Comparison of ENCODE assay signal across 11 mouse cellular contexts in the genomic region with DNA sequence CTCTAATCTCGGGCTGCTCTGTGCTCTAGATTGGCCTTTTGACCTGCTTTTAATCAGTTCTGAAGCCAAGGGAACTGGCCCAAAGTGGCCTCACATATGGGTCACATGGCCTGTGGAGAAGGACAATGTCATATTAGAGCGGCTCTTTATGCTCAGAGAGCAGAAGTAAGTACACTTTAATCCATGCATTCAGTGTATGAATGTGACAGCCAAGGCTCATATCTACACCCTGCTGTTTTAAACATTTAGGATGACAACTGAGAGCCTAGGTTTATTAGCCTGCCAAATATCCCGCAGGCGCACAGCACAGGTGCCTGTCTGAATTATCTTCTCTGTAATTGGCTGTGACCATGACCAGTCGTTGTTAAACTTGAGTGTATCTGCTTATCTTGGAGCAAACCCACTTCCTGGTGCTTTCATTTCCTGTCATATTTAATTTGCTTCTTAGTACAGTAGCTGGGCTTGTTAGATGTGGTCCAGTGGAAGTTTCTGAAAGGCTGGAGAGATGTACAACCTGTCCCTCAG. TPM values are rescaled to one million over a fixed set of nuclear protein-coding genes. Genes with fewer than 3 reads are reported as not detected.
DNase-seq lines count a peak whose midpoint lies in the region; ATAC-seq and TF ChIP-seq lines count a peak whose summit lies in the region.
"Had no signal": no experiment of that assay in that cellular context is flagged by ENCODE, and none has a peak within 500 bp of the region (broad histone marks: within the 10 kb centered on the region; RNA-seq: fewer than 3 reads in every experiment).

No protein-coding gene starts in this region.

- no peak for TF ChIP-seq EP300 in lung, postnatal 0 days (IDR thresholded peaks at IDR 0.05)

- H3K36me3 ChIP-seq in lung, postnatal 0 days (ENCODE audit: insufficient read depth, low read length) = no peaks in the 10 kb centered on the region
- H3K36me3 ChIP-seq in midbrain, embryonic 15.5 days (replicated peaks) = no peaks in the 10 kb centered on the region
- H3K36me3 ChIP-seq in kidney, embryonic 14.5 days (ENCODE audit: control insufficient read depth, insufficient read depth, low read length) = no peaks in the 10 kb centered on the region
- H3K36me3 ChIP-seq: embryonic facial prominence, embryonic 12.5 days; limb, embryonic 15.5 days; neural tube, embryonic 13.5 days had no signal

- no peak for TF ChIP-seq POLR2A in brain, embryonic 14.5 days (IDR thresholded peaks at IDR 0.05; ENCODE audit: borderline replicate concordance, extremely low read depth, insufficient read depth, insufficient read length, poor library complexity, severe bottlenecking)

- no peak for TF ChIP-seq CTCF in lung, postnatal 0 days (IDR thresholded peaks at IDR 0.05)
- no peak for TF ChIP-seq CTCF in brain, embryonic 14.5 days (IDR thresholded peaks at IDR 0.05; ENCODE audit: borderline replicate concordance, extremely low read depth, insufficient read depth, insufficient read length)

- no peaks in the 10 kb centered on the region for H3K27me3 ChIP-seq in lung, postnatal 0 days (replicated peaks; ENCODE audit: insufficient read depth, low read length)
- no peaks in the 10 kb centered on the region for H3K27me3 ChIP-seq in midbrain, embryonic 15.5 days (replicated peaks)
- no peaks in the 10 kb centered on the region for H3K27me3 ChIP-seq in kidney, embryonic 14.5 days (ENCODE audit: control insufficient read depth, insufficient read depth, low read length)
- H3K27me3 ChIP-seq: embryonic facial prominence, embryonic 12.5 days; limb, embryonic 15.5 days had no signal

- peaks cover 17% of the 10 kb centered on the region; the same call in 1 of the 2 replicates for H3K4me1 ChIP-seq in lung, postnatal 0 days (ENCODE audit: insufficient read depth, low read depth, low read length)
- peaks cover 18% of the 10 kb centered on the region for H3K4me1 ChIP-seq in midbrain, embryonic 15.5 days
- H3K4me1 ChIP-seq in kidney, embryonic 14.5 days (ENCODE audit: control insufficient read depth, insufficient read depth, low read length) = peaks cover 5% of the 10 kb centered on the region

- no peak for ATAC-seq in lung, postnatal 0 days
- 0 out of 2 replicates have a peak, but pooled peaks have one; percentile 6 for ATAC-seq in midbrain, embryonic 15.5 days (replicated peaks)
- ATAC-seq in kidney, embryonic 14.5 days (ENCODE audit: low FRiP score, low TSS enrichment) = no peak
- ATAC-seq: forebrain, postnatal 0 days had no signal

- H3K27ac ChIP-seq in lung, postnatal 0 days (ENCODE audit: low read length) = peak overlapping the region; percentile 84
- no peak overlapping the region for H3K27ac ChIP-seq in midbrain, embryonic 15.5 days
- H3K27ac ChIP-seq in kidney, embryonic 14.5 days (ENCODE audit: low read depth, low read length) = no peak overlapping the region
- H3K27ac ChIP-seq: embryonic facial prominence, embryonic 12.5 days; limb, embryonic 15.5 days; neural tube, embryonic 13.5 days had no signal

- H3K9me3 ChIP-seq in lung, postnatal 0 days (ENCODE audit: low read length) = no peaks in the 10 kb centered on the region
- no peaks in the 10 kb centered on the region for H3K9me3 ChIP-seq in midbrain, embryonic 15.5 days
- no peaks in the 10 kb centered on the region for H3K9me3 ChIP-seq in kidney, embryonic 14.5 days (ENCODE audit: control insufficient read depth, low read length)
- H3K9me3 ChIP-seq: embryonic facial prominence, embryonic 12.5 days; limb, embryonic 15.5 days; neural tube, embryonic 13.5 days had no signal

- DNase-seq in lung, postnatal 0 days (ENCODE audit: low spot score) = no peak
- DNase-seq in lung, postnatal 4 days = no peak
- peak; percentile 91 for DNase-seq in MEL-GATA-1-ER (ENCODE audit: extremely low read depth, low read depth)
- peak; percentile 42 for DNase-seq in brain, embryonic 14.5 days (ENCODE audit: low read depth)
- no peak for DNase-seq in embryo, embryonic 9.5 days (ENCODE audit: extremely low spot score)
- DNase-seq: forebrain, postnatal 0 days had no signal

- H3K4me3 ChIP-seq in lung, postnatal 0 days (ENCODE audit: low read depth, low read length) = no peak overlapping the region
- H3K4me3 ChIP-seq in midbrain, embryonic 15.5 days = no peak overlapping the region
- H3K4me3 ChIP-seq in kidney, embryonic 14.5 days (ENCODE audit: low read length) = no peak overlapping the region
- H3K4me3 ChIP-seq: embryonic facial prominence, embryonic 12.5 days; limb, embryonic 15.5 days; neural tube, embryonic 13.5 days had no signal

- H3K4me2 ChIP-seq in lung, postnatal 0 days (replicated peaks; ENCODE audit: low read depth, low read length) = no peak overlapping the region
- no peak overlapping the region for H3K4me2 ChIP-seq in midbrain, embryonic 15.5 days
- H3K4me2 ChIP-seq in kidney, embryonic 14.5 days (replicated peaks; ENCODE audit: low read depth, low read length) = no peak overlapping the region
- H3K4me2 ChIP-seq: embryonic facial prominence, embryonic 12.5 days; limb, embryonic 15.5 days; neural tube, embryonic 13.5 days had no signal

- WGBS in lung, postnatal 0 days = 29% methylated on average over 5 of the region's 5 CpGs
- 31% methylated on average over 5 of the region's 5 CpGs for WGBS in midbrain, embryonic 15.5 days
- WGBS in kidney, embryonic 14.5 days = 59% methylated on average over 5 of the region's 5 CpGs

- H3K9ac ChIP-seq in lung, postnatal 0 days (replicated peaks; ENCODE audit: low read depth) = no peak overlapping the region
- no peak overlapping the region for H3K9ac ChIP-seq in midbrain, embryonic 15.5 days
- no peak overlapping the region for H3K9ac ChIP-seq in kidney, embryonic 14.5 days (ENCODE audit: low read depth, low read length)
- H3K9ac ChIP-seq: embryonic facial prominence, embryonic 12.5 days; forebrain, postnatal 0 days; limb, embryonic 15.5 days; neural tube, embryonic 13.5 days had no signal

RNA-seq across cellular contexts. Expression of gene Pygl, which starts 0.8 kb away (rescaled TPM):
- 46.3 and 63.1 TPM in 2 replicates for polyA plus RNA-seq in lung, postnatal 0 days (2015; fragmentation: Nextera tagmentation; extraction: Ambion mirVana)
- 5.0 and 6.6 TPM in 2 replicates for polyA plus RNA-seq in brain, embryonic 14.5 days (2012; rRNA removed)
- polyA plus RNA-seq in midbrain, embryonic 15.5 days (2015; fragmentation: Nextera tagmentation; extraction: Ambion mirVana) = 8.6 and 9.1 TPM in 2 replicates
- 17.8 and 27.5 TPM in 2 replicates for polyA plus RNA-seq in kidney, embryonic 14.5 days (2014; fragmentation: Nextera tagmentation; extraction: Ambion mirVana)

Comparison
In these comparisons a context has a peak if more than half of its experiments do, and no peak if none do; other contexts are left out.
1. DNase-seq: peak in MEL-GATA-1-ER (single experiment) and brain, embryonic 14.5 days (single experiment); none in lung, postnatal 0 days (single experiment), lung, postnatal 4 days (0 of 2) and embryo, embryonic 9.5 days (single experiment).